Mouse (Mus musculus) retina, embryonic 14.5 days (tissue): ENCODE results near the gene Tlr9.

Source experiments
- DNase-seq: peaks from one replicate; pipeline ENCODE4 v3.0.0-alpha.2; 2015; ENCODE audit warnings: low spot score

Gene Tlr9

GRCm38 (mm10) chr9:106222261-106222851, at the start of gene Tlr9:
Gene Tlr9, plus strand, starts transcription at chr9:106222598.
- no peak for DNase-seq

- no peak for DNase-seq
Measured at GRCm38 (mm10) chr9:106173363-106173762, 49.0 kb upstream of the Tlr9 start.

GRCm38 (mm10) chr9:106175552-106176200, 46.7 kb upstream of the Tlr9 start:
- no peak for DNase-seq

- DNase-seq = no peak
Measured at GRCm38 (mm10) chr9:106176769-106177168, 45.6 kb upstream of the Tlr9 start.

- no peak for DNase-seq
Measured at GRCm38 (mm10) chr9:106177799-106178198, 44.6 kb upstream of the Tlr9 start.

GRCm38 (mm10) chr9:106179454-106179853, 42.9 kb upstream of the Tlr9 start:
- DNase-seq = no peak

GRCm38 (mm10) chr9:106179964-106180363, 42.4 kb upstream of the Tlr9 start:
- DNase-seq = no peak

- DNase-seq = no peak
Measured at GRCm38 (mm10) chr9:106182146-106182545, 40.3 kb upstream of the Tlr9 start.

- no peak for DNase-seq
Measured at GRCm38 (mm10) chr9:106183996-106184395, 38.4 kb upstream of the Tlr9 start.

- no peak for DNase-seq
Measured at GRCm38 (mm10) chr9:106191355-106191754, 31.0 kb upstream of the Tlr9 start.

- DNase-seq = no peak
Measured at GRCm38 (mm10) chr9:106192024-106192423, 30.4 kb upstream of the Tlr9 start.

GRCm38 (mm10) chr9:106192998-106193397, 29.4 kb upstream of the Tlr9 start:
- no peak for DNase-seq

- DNase-seq = no peak
Measured at GRCm38 (mm10) chr9:106193930-106194807, 28.2 kb upstream of the Tlr9 start.

GRCm38 (mm10) chr9:106195693-106196092, 26.7 kb upstream of the Tlr9 start:
- no peak for DNase-seq

- DNase-seq = no peak
Measured at GRCm38 (mm10) chr9:106197081-106197713, 25.2 kb upstream of the Tlr9 start.

- no peak for DNase-seq
Measured at GRCm38 (mm10) chr9:106197732-106198131, 24.7 kb upstream of the Tlr9 start.

- DNase-seq = peak; percentile 66
Measured at GRCm38 (mm10) chr9:106198962-106199458, 23.4 kb upstream of the Tlr9 start.

- no peak for DNase-seq
Measured at GRCm38 (mm10) chr9:106199535-106200272, 22.7 kb upstream of the Tlr9 start, which contains the start of gene Ppm1m. Gene Ppm1m, minus strand, starts transcription at chr9:106199746.

GRCm38 (mm10) chr9:106201895-106202294, 20.5 kb upstream of the Tlr9 start:
- DNase-seq = no peak

GRCm38 (mm10) chr9:106202819-106203636, 19.4 kb upstream of the Tlr9 start, which contains the start of gene Twf2:
Gene Twf2, plus strand, starts transcription at chr9:106203108.
- peak; percentile 93 for DNase-seq
